Mouse (Mus musculus) thymus, adult 2 months (tissue): ENCODE measurements around the gene Neurl4.

Experiments
- CTCF ChIP-seq: fragments of 200-500 bp; IDR thresholded peaks from 2 replicates; pipeline ENCODE4 v1.5.1; 2012; ENCODE audit warnings: mild to moderate bottlenecking, control low read depth, low read length, moderate library complexity, borderline replicate concordance; ENCODE audit not compliant: control insufficient read depth, poor library complexity, insufficient read depth; ENCODE audit errors: extremely low read depth
- POLR2A ChIP-seq: fragments of 200-500 bp; IDR thresholded peaks from 2 replicates; pipeline ENCODE4 v1.6.1; 2012; ENCODE audit warnings: mild to moderate bottlenecking, low read length, control low read depth, moderate library complexity; ENCODE audit not compliant: control insufficient read depth, poor library complexity, insufficient read depth; ENCODE audit errors: extremely low read depth

- TF ChIP-seq POLR2A (no peak), CTCF (no peak)
These were observed 42.5 kb upstream of the Neurl4 start, which contains the start of gene Tnk1 for GRCm38 (mm10) chr11:69858113-69858998.
